9 mouse cellular contexts compared by ENCODE assay signal in the genomic region with DNA sequence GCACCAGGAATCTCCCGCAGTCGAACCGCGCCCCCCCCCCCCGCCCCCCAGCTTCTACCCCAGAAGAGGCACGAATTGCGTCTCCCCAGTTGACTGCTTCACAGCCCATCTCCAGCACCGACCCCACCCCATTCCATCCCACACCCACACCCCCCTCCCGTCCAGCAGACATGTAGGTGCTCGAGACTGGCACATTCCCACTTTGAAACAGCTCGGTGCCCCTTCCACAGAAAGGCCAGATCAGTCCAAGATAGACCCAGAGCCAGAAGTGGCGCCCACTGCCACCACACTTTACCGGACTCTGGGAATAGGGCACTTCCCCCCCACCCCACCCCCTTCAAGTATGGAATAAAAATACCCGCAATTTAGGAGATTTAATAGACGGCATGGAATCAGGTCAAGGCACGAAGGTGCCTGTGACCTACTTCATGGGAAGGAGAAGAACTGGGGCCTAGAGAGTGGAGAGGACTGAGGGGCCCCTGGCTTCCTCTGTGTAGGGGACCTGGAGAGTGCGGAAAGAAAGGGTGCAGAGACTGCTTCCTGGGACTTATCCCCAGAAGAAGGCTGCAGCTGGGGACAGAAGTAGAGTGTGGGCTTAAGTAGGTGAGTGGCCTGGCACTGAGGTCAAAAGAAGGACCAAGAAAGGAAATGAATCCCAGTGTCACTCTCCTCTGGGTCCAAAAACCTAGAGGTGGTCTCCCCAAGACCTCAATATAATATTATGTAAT. TPM values are rescaled to one million over a fixed set of nuclear protein-coding genes. Genes with fewer than 3 reads are reported as not detected.
DNase-seq lines count a peak whose midpoint lies in the region; ATAC-seq and TF ChIP-seq lines count a peak whose summit lies in the region.
"Had no signal": no experiment of that assay in that cellular context is flagged by ENCODE, and none has a peak within 500 bp of the region (broad histone marks: within the 10 kb centered on the region; RNA-seq: fewer than 3 reads in every experiment).

No protein-coding gene starts in this region.

- WGBS in liver, embryonic 11.5 days = 24% methylated on average over 17 of the region's 17 CpGs

- H3K4me1 ChIP-seq in liver, embryonic 11.5 days (replicated peaks; ENCODE audit: control insufficient read depth, insufficient read depth, low read length) = peaks cover 20% of the 10 kb centered on the region

- H3K9me3 ChIP-seq in liver, embryonic 11.5 days (ENCODE audit: control insufficient read depth, low read length) = no peaks in the 10 kb centered on the region

- no peaks in the 10 kb centered on the region for H3K36me3 ChIP-seq in liver, embryonic 11.5 days (ENCODE audit: control insufficient read depth, insufficient read depth, low read length)

- no peak for DNase-seq in gastrocnemius, adult 2 months
- no peak for DNase-seq in gastrocnemius, postnatal 10 days
- DNase-seq in thymus, postnatal 14 days = peak; percentile 47
- DNase-seq in thymus, postnatal 10 days (ENCODE audit: low spot score in 2 of 2) = no peak
- no peak for DNase-seq in liver, embryonic 11.5 days (ENCODE audit: low spot score)
- peak; percentile 54 for DNase-seq in thymus, postnatal 4 days
- no peak for DNase-seq in left cerebral cortex, postnatal 10 days (ENCODE audit: extremely low spot score in 1 of 2, low spot score in 2 of 2)
- no peak for DNase-seq in testis, postnatal 14 days (ENCODE audit: low spot score)

- peak overlapping the region; percentile 96 for H3K27ac ChIP-seq in gastrocnemius, adult 2 months
- no peak overlapping the region for H3K27ac ChIP-seq in liver, embryonic 11.5 days (ENCODE audit: low read depth, low read length)

- intact Hi-C loops in gastrocnemius, adult 2 months (cut with DNase I) = loop anchor here (1.0 to 5.0 kb wide), 3 partner anchors 50 to 190 kb away; a partner anchor contains a TSS
- intact Hi-C loops in left cerebral cortex, postnatal 10 days (cut with DNase I) = loop anchor here (5.0 kb wide), 2 partner anchors 50 to 190 kb away; a partner anchor contains a TSS

- H3K4me3 ChIP-seq in gastrocnemius, adult 2 months = peak overlapping the region; percentile 88
- peak overlapping the region; percentile 90 for H3K4me3 ChIP-seq in liver, embryonic 11.5 days (ENCODE audit: low read depth, low read length)

- no peak for TF ChIP-seq CTCF in gastrocnemius, adult 2 months (IDR thresholded peaks at IDR 0.05)

- no peak for ATAC-seq in liver, embryonic 11.5 days (replicated peaks; ENCODE audit: low FRiP score)

- H3K4me2 ChIP-seq in liver, embryonic 11.5 days = peak overlapping the region; percentile 86

- peaks cover 40% of the 10 kb centered on the region for H3K27me3 ChIP-seq in liver, embryonic 11.5 days (replicated peaks; ENCODE audit: control insufficient read depth, insufficient read depth, low read length)

- H3K9ac ChIP-seq in liver, embryonic 11.5 days (ENCODE audit: low read depth, low read length) = no peak overlapping the region

RNA-seq across cellular contexts. Expression of a gene that starts 0.7 kb away (rescaled TPM):
- 1 to 10 TPM; 3.0 to 3.1 TPM for total RNA-seq in gastrocnemius, adult 2 months (2021)
- total RNA-seq in gastrocnemius, postnatal 10 days (2021) = 10 to 100 TPM in 1 of 2 experiments, 1 to 10 TPM in 1; 8.3 to 10.7 TPM
- polyA plus RNA-seq in liver, embryonic 11.5 days (2014; fragmentation: Nextera tagmentation; extraction: Ambion mirVana) = 0.47 and 0.77 TPM in 2 replicates
- total RNA-seq in left cerebral cortex, postnatal 10 days (2021) = 1 to 10 TPM; 5.9 to 8.3 TPM

RNA-seq across cellular contexts. Expression of a gene that starts 9.1 kb away (rescaled TPM):
- under 1 TPM; 0.31 to 0.47 TPM for total RNA-seq in gastrocnemius, adult 2 months (2021)
- total RNA-seq in gastrocnemius, postnatal 10 days (2021) = 1 to 10 TPM in 1 of 2 experiments, under 1 TPM in 1; 0.82 to 1.8 TPM
- polyA plus RNA-seq in liver, embryonic 11.5 days (2014; fragmentation: Nextera tagmentation; extraction: Ambion mirVana) = 24.0 and 31.2 TPM in 2 replicates
- 1 to 10 TPM; 2.6 to 3.7 TPM for total RNA-seq in left cerebral cortex, postnatal 10 days (2021)

RNA-seq across cellular contexts. Expression of a gene that starts 35.9 kb away (rescaled TPM):
- total RNA-seq in gastrocnemius, adult 2 months (2021) = 100 to 1,000 TPM; 199 to 214 TPM
- 100 to 1,000 TPM; 313 to 347 TPM for total RNA-seq in gastrocnemius, postnatal 10 days (2021)
- polyA plus RNA-seq in liver, embryonic 11.5 days (2014; fragmentation: Nextera tagmentation; extraction: Ambion mirVana) = 2.1 and 2.2 TPM in 2 replicates
- 100 to 1,000 TPM; 118 to 121 TPM for total RNA-seq in left cerebral cortex, postnatal 10 days (2021)
- total RNA-seq: common myeloid progenitor, adult 5-6 weeks had no signal

RNA-seq across cellular contexts. Expression of a gene that starts 39.6 kb away (rescaled TPM):
- total RNA-seq in gastrocnemius, adult 2 months (2021) = 100 to 1,000 TPM; 404 to 490 TPM
- total RNA-seq in gastrocnemius, postnatal 10 days (2021) = 100 to 1,000 TPM; 848 to 925 TPM
- polyA plus RNA-seq in liver, embryonic 11.5 days (2014; fragmentation: Nextera tagmentation; extraction: Ambion mirVana) = 1,333 and 1,422 TPM in 2 replicates
- 100 to 1,000 TPM; 571 to 605 TPM for total RNA-seq in left cerebral cortex, postnatal 10 days (2021)

Comparison
In these comparisons a context has a peak if more than half of its experiments do, and no peak if none do; other contexts are left out.
1. DNase-seq: peak in thymus, postnatal 14 days (single experiment) and thymus, postnatal 4 days (single experiment); none in gastrocnemius, adult 2 months (single experiment), gastrocnemius, postnatal 10 days (single experiment), thymus, postnatal 10 days (0 of 2), liver, embryonic 11.5 days (single experiment), left cerebral cortex, postnatal 10 days (0 of 2) and testis, postnatal 14 days (single experiment).